Comparison of ENCODE assay signal across 16 mouse cellular contexts in genomic region chr7:38272551-38272950, GRCm38 (mm10).
"Had no signal": no experiment of that assay in that cellular context is flagged by ENCODE, and none has a peak within 500 bp of the region (broad histone marks: within the 10 kb centered on the region; RNA-seq: fewer than 3 reads in every experiment).

No protein-coding gene starts in this region.

- H3K27ac ChIP-seq: midbrain, embryonic 10.5 days; midbrain, embryonic 12.5 days; midbrain, embryonic 15.5 days; neural tube, embryonic 13.5 days; neural tube, embryonic 15.5 days had no signal

- H3K9me3 ChIP-seq: midbrain, embryonic 10.5 days; midbrain, embryonic 12.5 days; midbrain, embryonic 15.5 days; neural tube, embryonic 13.5 days; neural tube, embryonic 15.5 days had no signal

- H3K27me3 ChIP-seq: midbrain, embryonic 12.5 days; midbrain, embryonic 15.5 days; neural tube, embryonic 13.5 days; neural tube, embryonic 15.5 days had no signal

- DNase-seq: lung, adult 18-20 months; lung, embryonic 14.5 days; lung, postnatal 10 days; lung, postnatal 4 days; right cerebral cortex, adult 18-20 months; right cerebral cortex, postnatal 25 days; right cerebral cortex, postnatal 4 days; spleen, adult 18-20 months; thymus, adult 18-20 months; thymus, postnatal 25 days; thymus, postnatal 4 days had no signal
